Comparison of ENCODE assay signal across 7 mouse cellular contexts in genomic region chr5:103629111-103629764, GRCm38 (mm10). TPM values are rescaled to one million over a fixed set of nuclear protein-coding genes. Genes with fewer than 3 reads are reported as not detected.
DNase-seq lines count a peak whose midpoint lies in the region.

TSS of gene Slc10a6 (minus strand) at chr5:103629403.

- DNase-seq in urinary bladder, adult 2 months (ENCODE audit: low spot score): peak; percentile 32
- DNase-seq in urinary bladder, postnatal 10 days (ENCODE audit: low spot score): no peak
- peak; percentile 44 to 53 for DNase-seq in frontal cortex, postnatal 10 days (ENCODE audit: low spot score in 2 of 2)
- peak; percentile 86 to 89 for DNase-seq in heart, postnatal 36 days
- peak; percentile 22 to 47 for DNase-seq in layer of hippocampus, postnatal 25 days (ENCODE audit: extremely low spot score in 1 of 2, low spot score in 1 of 2)
- DNase-seq in mesoderm, embryonic 11.5 days (ENCODE audit: low read depth, low spot score): peak; percentile 21
- DNase-seq in urinary bladder, postnatal 36 days (ENCODE audit: low spot score in 2 of 2): peak; percentile 60 to 89

- intact Hi-C loops in heart, postnatal 36 days (cut with DNase I): no loop called here

RNA-seq across cellular contexts. Expression of gene Slc10a6, which starts in this region (rescaled TPM):
- 7.5 and 7.9 TPM in 2 replicates for polyA plus RNA-seq in urinary bladder, adult 2 months (2012; rRNA removed)
- total RNA-seq in heart, postnatal 36 days (2021): 1 to 10 TPM; 5.2 to 8.0 TPM
- total RNA-seq in layer of hippocampus, postnatal 25 days (2021): under 1 TPM in 1 of 2 experiments, not detected in 1; 0.12 TPM

Comparison
In these comparisons a context has a peak if more than half of its experiments do, and no peak if none do; other contexts are left out.
1. RNA of gene Slc10a6 (total RNA-seq): 5.2 to 8.0 TPM in heart, postnatal 36 days; 0.12 TPM in layer of hippocampus, postnatal 25 days; every median in the first group is over 4 times any median in the second.
2. Peak in DNase-seq in layer of hippocampus, postnatal 25 days; RNA of the gene not detected or under 1 TPM.